Mouse (Mus musculus) left cerebral cortex, postnatal 14 days (tissue): ENCODE measurements around the gene Sec22a. TPM values are rescaled to one million over a fixed set of nuclear protein-coding genes. Genes with fewer than 3 reads are reported as not detected.

Experiments used
- DNase-seq, 2 experiments: peaks; one replicate each; pipeline ENCODE4 v3.0.0; 2021 to 2022; ENCODE audit warnings: low spot score in 2 of 2, mixed read lengths in 1 of 2
- intact Hi-C: fragments of 180-260 bp; cut with DNase I; formaldehyde crosslinking; loops from one replicate; pipeline ENCODE4 v1.15.1; 2025
- total RNA-seq, 2 experiments: library from RNA; stranded (reverse); gene quantifications; 2 replicates each; pipeline ENCODE4 v1.2.3; 2021

Sec22a gene
- total RNA-seq, 2 experiments from 2014 or later: 14.6 to 18.5 TPM

DNA sequence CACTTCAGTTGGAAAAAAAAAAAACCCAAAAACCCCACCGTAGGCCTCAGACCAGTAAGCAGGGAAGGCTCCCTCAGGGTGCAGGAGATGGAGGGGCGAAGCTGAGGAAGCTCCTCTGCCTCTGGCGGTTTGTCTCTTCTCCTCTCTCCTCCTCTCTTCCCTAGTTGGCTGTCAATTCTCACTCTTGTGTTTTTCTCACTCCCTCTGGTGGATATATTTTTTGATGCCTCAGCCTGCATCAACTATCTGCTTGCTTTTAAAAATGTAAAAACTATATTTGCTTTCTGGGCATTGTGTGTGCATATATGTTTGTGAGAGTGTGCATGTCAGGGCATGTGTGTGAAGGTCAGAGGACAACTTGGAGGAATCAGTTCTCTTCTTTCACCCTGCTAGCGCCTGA, 91.3 kb downstream of the Sec22a start:
- intact Hi-C loops: loop anchor here (5.0 kb wide), 1 partner anchor 215 kb away; no protein-coding TSS in a partner anchor
- peak; percentile 18 to 41 for DNase-seq

DNA sequence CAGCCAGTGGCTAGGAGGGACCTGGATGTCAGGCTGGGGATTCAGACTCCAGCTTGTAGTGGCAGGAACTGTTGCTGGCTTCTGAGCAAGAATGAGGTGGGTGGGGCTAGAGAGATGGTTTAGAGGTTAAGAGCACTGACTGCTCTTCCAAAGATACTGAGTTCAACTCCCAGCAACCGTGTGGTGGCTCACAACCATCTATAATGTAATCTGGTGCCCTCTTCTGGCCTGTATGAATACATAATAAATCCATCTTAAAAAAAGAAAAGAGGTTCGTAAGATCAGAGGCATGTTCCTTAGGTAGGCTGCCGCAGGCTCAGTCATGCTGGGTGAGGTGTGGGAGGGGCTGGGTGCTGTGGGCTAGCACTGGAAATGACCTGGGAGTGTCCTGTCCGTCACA, 92.1 kb downstream of the Sec22a start:
- DNase-seq: no peak
- intact Hi-C loops: loop anchor here (5.0 kb wide), 1 partner anchor 214 kb away; no protein-coding TSS in a partner anchor

DNA sequence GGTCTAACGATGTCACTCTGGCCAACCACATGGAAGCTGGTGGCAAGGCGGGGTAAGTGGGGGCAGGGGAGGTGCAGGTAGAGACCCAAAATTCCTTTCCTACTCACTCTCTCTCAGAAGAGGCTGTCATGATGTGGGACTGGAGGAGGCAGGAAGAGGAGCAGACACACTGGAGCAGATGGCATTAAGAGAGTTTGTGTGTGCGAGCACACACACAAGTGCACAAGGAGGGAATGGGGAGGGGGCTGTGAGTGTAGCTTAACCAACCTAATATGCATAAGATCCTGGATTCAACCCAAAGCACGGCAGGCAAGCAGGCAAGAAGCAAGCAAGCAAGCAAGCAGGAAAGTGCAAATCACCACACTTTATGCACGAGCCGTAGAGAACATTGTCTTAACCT, 92.8 kb downstream of the Sec22a start:
- no peak for DNase-seq
- intact Hi-C loops: loop anchor here (1.0 to 5.0 kb wide), 3 partner anchors 117 to 214 kb away; partner anchors contain the start of gene Adcy5

DNA sequence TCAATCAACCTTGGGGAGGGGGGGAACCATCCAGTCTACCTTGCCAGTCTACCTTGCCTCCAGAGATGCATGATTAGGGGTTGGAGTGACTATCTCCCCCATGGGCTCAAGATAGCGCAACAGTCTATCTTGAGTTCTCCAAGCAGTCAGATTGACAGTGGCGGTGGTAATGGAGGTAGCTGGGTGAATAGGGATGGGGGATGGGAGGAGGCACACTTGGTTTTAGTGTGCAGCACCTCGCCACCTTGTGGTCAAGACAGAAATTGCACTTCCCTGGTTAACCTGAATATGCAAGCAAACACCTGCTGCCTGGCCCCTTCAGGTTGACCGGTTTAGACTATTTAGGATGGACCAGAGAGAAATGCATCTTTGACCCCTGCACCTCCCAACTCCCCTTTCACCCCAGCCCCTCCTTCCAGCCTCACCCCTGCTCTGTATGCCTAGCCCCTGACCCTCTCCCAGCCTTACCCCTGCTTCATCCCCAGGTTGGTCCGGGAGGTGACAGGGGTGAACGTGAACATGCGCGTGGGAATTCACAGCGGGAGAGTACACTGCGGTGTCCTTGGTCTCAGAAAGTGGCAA, 93.3 kb downstream of the Sec22a start:
- DNase-seq: peak; percentile 93 to 95
- intact Hi-C loops: loop anchor here (1.0 to 5.0 kb wide), 3 partner anchors 116 to 213 kb away; partner anchors contain the start of gene Adcy5

Other genes starting within 250 kb of the Sec22a start
- gene Adcy5, start 209.0 kb downstream of the Sec22a start, total RNA-seq: 10 to 100 TPM; 87.4 to 95.7 TPM
- 1 to 10 TPM; 3.8 to 4.3 TPM for gene Pdia5, start 127.0 kb upstream of the Sec22a start, total RNA-seq
- gene Sema5b, start 177.2 kb upstream of the Sec22a start, total RNA-seq: 10 to 100 TPM; 17.3 to 21.7 TPM